Mouse (Mus musculus): ENCODE measurements at regions not wholly inside any gene's neighbourhood (a gene's known extent, or its start where the extent isn't known, plus 50 kb on each side); places are given as distances from the start of the nearest gene placed in this dataset.

DNA sequence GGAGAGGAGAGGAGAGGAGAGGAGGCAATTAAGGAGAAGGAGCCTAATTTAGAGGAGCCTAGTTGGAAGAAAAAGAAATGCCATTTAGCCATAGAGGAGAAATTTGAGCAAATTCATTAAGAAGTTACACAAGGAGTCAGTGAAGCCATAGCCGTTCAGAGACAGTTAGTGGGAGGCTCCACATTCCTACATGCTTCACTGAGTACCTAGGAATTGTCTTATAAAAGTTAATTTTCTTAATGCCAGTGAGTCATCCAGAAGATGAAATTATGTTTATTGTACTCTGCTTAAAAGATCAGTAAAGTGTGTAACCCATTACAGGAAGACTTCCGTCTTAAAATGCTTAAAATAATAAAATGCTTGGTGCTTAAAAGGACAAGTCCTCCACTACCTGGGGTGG, 1453.5 kb upstream of the Lrrc6 start:
- TF ChIP-seq CTCF (conservative IDR thresholded peaks at IDR 0.05; ENCODE audit: insufficient read depth, insufficient read length, low read depth, low read length) (no peak), POLR2A (IDR thresholded peaks at IDR 0.05; ENCODE audit: low read depth, low read length) (no peak)
